Mouse (Mus musculus) MEL (cell line): ENCODE data around the gene Rpl38. TPM values are rescaled to one million over a fixed set of nuclear protein-coding genes. Genes with fewer than 3 reads are reported as not detected.

Source experiments
- DNase-seq: peaks from one replicate; pipeline ENCODE4 v3.0.0; 2011; ENCODE audit warnings: low read depth, low spot score
- H3K27ac ChIP-seq: 2 replicates; pipeline ENCODE4 v1.5.1; 2012; ENCODE audit warnings: low read depth, mild to moderate bottlenecking, control low read depth, low read length, moderate library complexity; ENCODE audit not compliant: control insufficient read depth
- H3K27me3 ChIP-seq, 2 experiments: fragments of 150-350 bp in 1 of 2; sonication (generic) in 1 of 2; 2 replicates each; pipeline ENCODE4 v1.6.1; 2012; ENCODE audit warnings: low read length in 2 of 2, mild to moderate bottlenecking in 2 of 2, improper control_type of control experiment in 1 of 2, moderate library complexity in 1 of 2; ENCODE audit not compliant: insufficient read depth in 2 of 2, control insufficient read depth in 1 of 2
- H3K36me3 ChIP-seq, 2 experiments: 2 replicates each; pipeline ENCODE4 v1.6.1; 2012 to 2014; ENCODE audit warnings: low read length in 2 of 2, improper control_type of control experiment in 1 of 2, inconsistent platforms in 1 of 2, mild to moderate bottlenecking in 1 of 2; ENCODE audit not compliant: insufficient read depth in 2 of 2, control insufficient read depth in 1 of 2
- H3K4me1 ChIP-seq, 2 experiments: fragments of 150-350 bp in 1 of 2; sonication (generic) in 1 of 2; 2 replicates each; pipeline ENCODE4 v1.6.1; 2012; ENCODE audit warnings: low read length in 2 of 2, improper control_type of control experiment in 1 of 2, mild to moderate bottlenecking in 1 of 2; ENCODE audit not compliant: insufficient read depth in 2 of 2, control insufficient read depth in 1 of 2
- H3K4me3 ChIP-seq, 2 experiments: fragments of 150-350 bp in 1 of 2; sonication (generic) in 1 of 2; 2 replicates each; pipeline ENCODE4 v1.5.1; 2012; ENCODE audit warnings: low read depth in 2 of 2, low read length in 2 of 2, mild to moderate bottlenecking in 2 of 2, moderate library complexity in 2 of 2, control low read depth in 1 of 2, improper control_type of control experiment in 1 of 2; ENCODE audit not compliant: control insufficient read depth in 1 of 2, insufficient read depth in 1 of 2
- H3K79me2 ChIP-seq: 2 replicates; pipeline ENCODE4 v1.6.1; 2012; ENCODE audit warnings: mild to moderate bottlenecking, low read length, moderate library complexity; ENCODE audit not compliant: control insufficient read depth, poor library complexity, insufficient read depth
- H3K9ac ChIP-seq: 2 replicates; pipeline ENCODE4 v1.6.1; 2012; ENCODE audit warnings: low read depth, mild to moderate bottlenecking, control low read depth, low read length, moderate library complexity; ENCODE audit not compliant: control insufficient read depth, poor library complexity, severe bottlenecking
- H3K9me3 ChIP-seq: fragments of 150-350 bp; sonication (generic); replicated peaks from 2 replicates; pipeline ENCODE4 v1.6.1; 2012; ENCODE audit warnings: mild to moderate bottlenecking, low read length, improper control_type of control experiment, moderate library complexity; ENCODE audit not compliant: insufficient read depth
- CHD1 ChIP-seq: IDR thresholded peaks from 2 replicates; pipeline ENCODE4 v1.6.1; 2012; ENCODE audit warnings: low read depth, mild to moderate bottlenecking, inconsistent platforms, low read length, improper control_type of control experiment
- CHD2 ChIP-seq: IDR thresholded peaks from 2 replicates; pipeline ENCODE4 v1.6.1; 2011; ENCODE audit warnings: low read length, improper control_type of control experiment
- CTCF ChIP-seq, 3 experiments: IDR thresholded peaks in 2 of 3; conservative IDR thresholded peaks in 1 of 3; 2 replicates each; pipeline ENCODE4 v1.5.1; 2011 to 2012; ENCODE audit warnings: low read length in 3 of 3, low read depth in 2 of 3, mild to moderate bottlenecking in 2 of 3, improper control_type of control experiment in 1 of 3, inconsistent platforms in 1 of 3, mixed read lengths in 1 of 3, moderate library complexity in 1 of 3; ENCODE audit not compliant: control insufficient read depth in 1 of 3, insufficient read depth in 1 of 3, poor library complexity in 1 of 3, severe bottlenecking in 1 of 3
- ELF1 ChIP-seq: IDR thresholded peaks from 2 replicates; pipeline ENCODE4 v1.6.1; 2014; ENCODE audit warnings: low read depth, mild to moderate bottlenecking, inconsistent platforms, low read length, improper control_type of control experiment, moderate library complexity
- EP300 ChIP-seq, 2 experiments: IDR thresholded peaks; 2 replicates each; pipeline ENCODE4 v1.6.1; 2011; ENCODE audit warnings: improper control_type of control experiment in 2 of 2, low read length in 2 of 2, low read depth in 1 of 2, mild to moderate bottlenecking in 1 of 2
- ETS1 ChIP-seq: IDR thresholded peaks from 2 replicates; pipeline ENCODE4 v1.6.1; 2012; ENCODE audit warnings: low read depth, mild to moderate bottlenecking, inconsistent platforms, low read length, improper control_type of control experiment, moderate library complexity
- GABPA ChIP-seq: IDR thresholded peaks from 2 replicates; pipeline ENCODE4 v1.6.1; 2012; ENCODE audit warnings: low read depth, mild to moderate bottlenecking, inconsistent platforms, low read length, improper control_type of control experiment, moderate library complexity
- GATA1 ChIP-seq: IDR thresholded peaks from 2 replicates; pipeline ENCODE4 v1.6.1; 2011; ENCODE audit warnings: low read depth, low read length, improper control_type of control experiment
- HCFC1 ChIP-seq: IDR thresholded peaks from 2 replicates; pipeline ENCODE4 v1.6.1; 2012; ENCODE audit warnings: low read depth, mild to moderate bottlenecking, inconsistent platforms, low read length, improper control_type of control experiment, moderate library complexity
- JUND ChIP-seq: IDR thresholded peaks from 2 replicates; pipeline ENCODE4 v1.6.1; 2011; ENCODE audit warnings: low read depth, mild to moderate bottlenecking, improper control_type of control experiment, low read length
- KAT2A ChIP-seq: conservative IDR thresholded peaks from 2 replicates; pipeline ENCODE4 v1.6.1; 2012; ENCODE audit warnings: low read depth, low read length, improper control_type of control experiment, inconsistent platforms
- MAFK ChIP-seq: IDR thresholded peaks from 2 replicates; pipeline ENCODE4 v1.6.1; 2011; ENCODE audit warnings: low read depth, mild to moderate bottlenecking, low read length, improper control_type of control experiment, borderline replicate concordance
- MAX ChIP-seq: IDR thresholded peaks from 2 replicates; pipeline ENCODE4 v1.6.1; 2011; ENCODE audit warnings: low read length, improper control_type of control experiment
- MAZ ChIP-seq: IDR thresholded peaks from 2 replicates; pipeline ENCODE4 v1.6.1; 2012; ENCODE audit warnings: low read depth, mild to moderate bottlenecking, inconsistent platforms, low read length, improper control_type of control experiment
- MEF2A ChIP-seq: IDR thresholded peaks from 2 replicates; pipeline ENCODE4 v1.6.1; 2014; ENCODE audit warnings: low read depth, mild to moderate bottlenecking, inconsistent platforms, low read length, improper control_type of control experiment; ENCODE audit not compliant: poor library complexity, insufficient replicate concordance, severe bottlenecking; ENCODE audit errors: extremely low read depth
- MXI1 ChIP-seq: IDR thresholded peaks from 2 replicates; pipeline ENCODE4 v1.6.1; 2011; ENCODE audit warnings: mild to moderate bottlenecking, low read depth, low read length, improper control_type of control experiment
- MYB ChIP-seq: IDR thresholded peaks from 2 replicates; pipeline ENCODE4 v1.6.1; 2011; ENCODE audit warnings: mild to moderate bottlenecking, low read depth, low read length, improper control_type of control experiment
- MYC ChIP-seq: IDR thresholded peaks from 2 replicates; pipeline ENCODE4 v1.6.1; 2011; ENCODE audit warnings: low read depth, mild to moderate bottlenecking, low read length, improper control_type of control experiment, moderate library complexity
- NELFE ChIP-seq: IDR thresholded peaks from 2 replicates; pipeline ENCODE4 v1.6.1; 2011; ENCODE audit warnings: low read depth, low read length, improper control_type of control experiment
- NRF1 ChIP-seq: IDR thresholded peaks from 2 replicates; pipeline ENCODE4 v1.6.1; 2014; ENCODE audit warnings: low read depth, mild to moderate bottlenecking, inconsistent platforms, low read length, improper control_type of control experiment, moderate library complexity; ENCODE audit not compliant: poor library complexity, insufficient read depth, severe bottlenecking
- POLR2A ChIP-seq, 2 experiments: IDR thresholded peaks; 2 replicates each; pipeline ENCODE4 v1.6.1; 2011 to 2012; ENCODE audit warnings: low read length in 2 of 2, mild to moderate bottlenecking in 2 of 2, control low read depth in 1 of 2, improper control_type of control experiment in 1 of 2, low read depth in 1 of 2, moderate library complexity in 1 of 2; ENCODE audit not compliant: control insufficient read depth in 1 of 2, insufficient read depth in 1 of 2, poor library complexity in 1 of 2
- POLR2AphosphoS2 ChIP-seq: IDR thresholded peaks from 2 replicates; pipeline ENCODE4 v1.6.1; 2011; ENCODE audit warnings: low read length, improper control_type of control experiment
- POLR2AphosphoS5 ChIP-seq: IDR thresholded peaks from 2 replicates; pipeline ENCODE4 v1.6.1; 2012; ENCODE audit warnings: low read depth, borderline replicate concordance, mild to moderate bottlenecking, inconsistent platforms, low read length, moderate library complexity, mixed read lengths
- RAD21 ChIP-seq: IDR thresholded peaks from 2 replicates; pipeline ENCODE4 v1.6.1; 2011; ENCODE audit warnings: mild to moderate bottlenecking, low read depth, low read length, improper control_type of control experiment
- RCOR1 ChIP-seq: IDR thresholded peaks from 2 replicates; pipeline ENCODE4 v1.6.1; 2012; ENCODE audit warnings: low read depth, mild to moderate bottlenecking, inconsistent platforms, low read length, improper control_type of control experiment
- SIN3A ChIP-seq: IDR thresholded peaks from 2 replicates; pipeline ENCODE4 v1.6.1; 2012; ENCODE audit warnings: low read length, improper control_type of control experiment, inconsistent platforms
- SMC3 ChIP-seq: IDR thresholded peaks from 2 replicates; pipeline ENCODE4 v1.6.1; 2011; ENCODE audit warnings: low read depth, low read length, improper control_type of control experiment
- TAL1 ChIP-seq: IDR thresholded peaks from 2 replicates; pipeline ENCODE4 v1.6.1; 2012; ENCODE audit warnings: mild to moderate bottlenecking, inconsistent platforms, low read length, moderate library complexity, mixed read lengths
- TBP ChIP-seq: IDR thresholded peaks from 2 replicates; pipeline ENCODE4 v1.8.0; 2011; ENCODE audit warnings: low read depth, low read length, improper control_type of control experiment
- TCF12 ChIP-seq: IDR thresholded peaks from 2 replicates; pipeline ENCODE4 v1.6.1; 2014; ENCODE audit warnings: low read depth, mild to moderate bottlenecking, inconsistent platforms, low read length, improper control_type of control experiment, moderate library complexity
- USF1 ChIP-seq: IDR thresholded peaks from 2 replicates; pipeline ENCODE4 v1.6.1; 2014; ENCODE audit warnings: low read depth, mild to moderate bottlenecking, inconsistent platforms, low read length, improper control_type of control experiment, moderate library complexity
- USF2 ChIP-seq, 2 experiments: IDR thresholded peaks; 2 replicates each; pipeline ENCODE4 v1.6.1; 2011 to 2012; ENCODE audit warnings: improper control_type of control experiment in 2 of 2, low read length in 2 of 2, borderline replicate concordance in 1 of 2, inconsistent platforms in 1 of 2, low read depth in 1 of 2, mild to moderate bottlenecking in 1 of 2; ENCODE audit not compliant: insufficient read depth in 1 of 2
- ZC3H11A ChIP-seq: IDR thresholded peaks from 2 replicates; pipeline ENCODE4 v1.6.1; 2012; ENCODE audit warnings: low read depth, mild to moderate bottlenecking, inconsistent platforms, low read length, improper control_type of control experiment
- ZKSCAN1 ChIP-seq: IDR thresholded peaks from 2 replicates; pipeline ENCODE4 v1.6.1; 2012; ENCODE audit warnings: low read depth, mild to moderate bottlenecking, inconsistent platforms, low read length, improper control_type of control experiment, moderate library complexity
- ZMIZ1 ChIP-seq: IDR thresholded peaks from 2 replicates; pipeline ENCODE4 v1.6.1; 2012; ENCODE audit warnings: low read depth, mild to moderate bottlenecking, inconsistent platforms, low read length, improper control_type of control experiment, moderate library complexity
- ZNF384 ChIP-seq: IDR thresholded peaks from 2 replicates; pipeline ENCODE4 v1.6.1; 2012; ENCODE audit warnings: low read depth, mild to moderate bottlenecking, inconsistent platforms, low read length, improper control_type of control experiment
- polyA plus RNA-seq, 2 experiments: library from polyadenylated mRNA; stranded (reverse) in 1 of 2; unstranded in 1 of 2; fragments of >175 nt in 1 of 2; fragments of >200 nt in 1 of 2; gene quantifications; 2 replicates each; pipeline versions ENCODE4 v1.2.1 to v1.2.4; 2012; ENCODE audit warnings: low replicate concordance in 2 of 2, low read depth in 1 of 2; ENCODE audit not compliant: insufficient read length in 2 of 2, insufficient read depth in 1 of 2, missing spikeins in 1 of 2
- total RNA-seq: library from RNA; depleted of rRNA; stranded (reverse); fragments of 300-350 nt; gene quantifications from 2 replicates; pipeline ENCODE4 v1.2.3, GENCODE M21; 2012; rRNA removed

Rpl38 gene
- total RNA-seq, result 4,892 and 5,142 TPM in 2 replicates
- 1,000 to 10,000 TPM in 1 of 2 experiments, 100 to 1,000 TPM in 1; 851 to 1,236 TPM for polyA plus RNA-seq

DNA sequence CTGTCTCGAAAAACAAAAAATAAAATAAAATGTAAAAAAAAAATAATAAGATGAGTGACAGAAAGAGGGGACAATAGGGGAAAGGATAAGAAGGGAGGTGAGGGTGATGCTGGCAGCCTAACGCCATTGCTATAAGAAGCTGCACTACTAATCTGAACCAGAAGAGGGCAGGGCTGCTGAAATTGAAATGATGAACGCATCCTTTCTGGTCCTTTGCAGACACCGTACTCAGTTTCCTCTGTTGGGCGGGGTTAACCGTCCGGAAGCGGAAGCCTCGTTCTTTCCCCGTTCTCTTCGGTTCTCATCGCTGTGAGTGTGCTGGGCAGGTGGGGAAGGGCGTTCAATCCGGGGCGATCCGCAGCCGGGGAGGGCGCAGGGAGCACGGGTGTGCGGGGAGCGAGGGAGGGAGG lies at the start of gene Rpl38:
Rpl38 (plus strand) TSS at position 224 of the 410 bp plus-strand sequence.
- H3K79me2 ChIP-seq, result peaks cover 26% of the 10 kb centered on the region
- peak within 1 kb of the TSS; percentile 85 for H3K9ac ChIP-seq
- peak within 1 kb of the TSS; percentile 69 to 79 for H3K4me3 ChIP-seq
- H3K36me3 ChIP-seq, result peaks cover 12 to 14% of the 10 kb centered on the region in 2 experiments
- DNase-seq, result peak; percentile 98
- no peaks in the 10 kb centered on the region for H3K27me3 ChIP-seq
- peaks cover 8 to 16% of the 10 kb centered on the region in 2 experiments; a peak in 3 of 4 replicates for H3K4me1 ChIP-seq
- H3K27ac ChIP-seq, result peak within 1 kb of the TSS; percentile 87
- no peaks in the 10 kb centered on the region for H3K9me3 ChIP-seq
- peak; percentile 62; the same call in 1 of the 2 replicates for TF ChIP-seq MAX
- TF ChIP-seq USF2 (IDR thresholded peaks at IDR 0.05; ENCODE audit: borderline replicate concordance in 1 of 2, insufficient read depth in 1 of 2, low read depth in 1 of 2, low read length in 2 of 2), result no peak
- 0 out of 2 replicates have a peak, but pooled peaks have one; percentile 14 for TF ChIP-seq GATA1
- 0 out of 2 replicates have a peak, but pooled peaks have one; percentile 42 for TF ChIP-seq MEF2A
- no peak for TF ChIP-seq ZNF384
- TF ChIP-seq JUND, result 0 out of 2 replicates have a peak, but pooled peaks have one; percentile 58
- TF ChIP-seq POLR2AphosphoS2, result peak; percentile 73; the same call in 1 of the 2 replicates
- TF ChIP-seq MAZ, result peak; percentile 96
- TF ChIP-seq NELFE, result peak; percentile 92
- peak; percentile 99 for TF ChIP-seq ELF1
- TF ChIP-seq POLR2AphosphoS5, result no peak
- TF ChIP-seq TCF12, result peak; percentile 86
- TF ChIP-seq TBP, result peak; percentile 97
- no peak for TF ChIP-seq ZC3H11A
- peak; percentile 67 to 93 for TF ChIP-seq POLR2A (IDR thresholded peaks at IDR 0.05; ENCODE audit: control insufficient read depth in 1 of 2, insufficient read depth in 1 of 2, low read depth in 1 of 2, low read length in 2 of 2, poor library complexity in 1 of 2)
- no peak for TF ChIP-seq ZKSCAN1
- peak; percentile 93 for TF ChIP-seq ZMIZ1
- peak; percentile 96 for TF ChIP-seq HCFC1
- no peak for TF ChIP-seq RAD21
- TF ChIP-seq MYC, result peak; percentile 91
- peak; percentile 70; the same call in 1 of the 2 replicates for TF ChIP-seq ETS1
- TF ChIP-seq MYB, result no peak
- no peak; the same call in 1 of the 2 replicates for TF ChIP-seq RCOR1
- no peak for TF ChIP-seq GABPA
- no peak for TF ChIP-seq NRF1
- peak; percentile 88 for TF ChIP-seq KAT2A
- TF ChIP-seq SIN3A, result peak; percentile 97
- TF ChIP-seq USF1, result 0 out of 2 replicates have a peak, but pooled peaks have one; percentile 23
- no peak for TF ChIP-seq CHD2
- TF ChIP-seq EP300 (IDR thresholded peaks at IDR 0.05; ENCODE audit: low read depth in 1 of 2, low read length in 2 of 2), result peak in 1 of 2 experiments; percentile 44; a peak in 2 of 4 replicates
- TF ChIP-seq MXI1, result peak; percentile 55
- TF ChIP-seq TAL1, result no peak
- no peak for TF ChIP-seq CHD1
- TF ChIP-seq CTCF (IDR thresholded peaks at IDR 0.05 in 2 of 3, conservative IDR thresholded peaks at IDR 0.05 in 1 of 3; ENCODE audit: control insufficient read depth in 1 of 3, insufficient read depth in 1 of 3, low read depth in 2 of 3, low read length in 3 of 3, poor library complexity in 1 of 3, severe bottlenecking in 1 of 3), result peak; percentile 63 to 92 (median 66)
- peak; percentile 38; the same call in 1 of the 2 replicates for TF ChIP-seq SMC3
- no peak for TF ChIP-seq MAFK
